Mouse (Mus musculus) ES-Bruce4 (cell line): ENCODE measurements at regions not wholly inside any gene's neighbourhood (a gene's known extent, or its start where the extent isn't known, plus 50 kb on each side); places are given as distances from the start of the nearest gene placed in this dataset.

Experiments used
- CTCF ChIP-seq: IDR thresholded peaks from one replicate; pipeline ENCODE4 v1.8.1; 2011; ENCODE audit warnings: low read depth, low read length
- EP300 ChIP-seq: IDR thresholded peaks from 2 replicates; pipeline ENCODE4 v1.6.1; 2011; ENCODE audit warnings: low read depth, low read length; ENCODE audit not compliant: insufficient read depth
- POLR2A ChIP-seq: IDR thresholded peaks from one replicate; pipeline ENCODE4 v1.8.1; 2011; ENCODE audit warnings: low read length; ENCODE audit not compliant: insufficient read depth

DNA sequence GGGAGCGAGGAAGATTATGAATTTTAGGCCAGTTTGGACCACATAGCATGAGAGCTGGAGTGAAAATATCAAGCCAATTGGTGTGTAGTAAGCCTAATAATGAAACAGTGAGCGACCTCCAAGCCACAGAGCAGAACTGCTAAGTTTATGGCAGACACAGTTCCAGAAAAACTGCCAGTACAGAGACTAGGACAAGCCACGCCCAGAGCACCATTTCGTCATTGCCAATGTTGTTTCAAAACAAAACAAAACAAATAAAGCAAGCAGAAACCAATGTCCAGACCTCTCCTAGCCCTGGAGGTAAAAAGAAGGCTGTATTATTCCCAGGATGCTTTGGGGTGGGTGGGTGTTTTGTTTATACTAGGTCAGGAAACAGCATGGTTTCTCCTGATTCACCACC lies 90.7 kb upstream of the Nxt1 start:
- TF ChIP-seq POLR2A (no peak), EP300 (no peak), CTCF (no peak)
